Mouse (Mus musculus): ENCODE data around the gene Enox1. TPM values are rescaled to one million over a fixed set of nuclear protein-coding genes. Genes with fewer than 3 reads are reported as not detected.

The Enox1 gene
- polyA plus RNA-seq, 1 experiment from 2014 or later, result 1.9 TPM

DNA sequence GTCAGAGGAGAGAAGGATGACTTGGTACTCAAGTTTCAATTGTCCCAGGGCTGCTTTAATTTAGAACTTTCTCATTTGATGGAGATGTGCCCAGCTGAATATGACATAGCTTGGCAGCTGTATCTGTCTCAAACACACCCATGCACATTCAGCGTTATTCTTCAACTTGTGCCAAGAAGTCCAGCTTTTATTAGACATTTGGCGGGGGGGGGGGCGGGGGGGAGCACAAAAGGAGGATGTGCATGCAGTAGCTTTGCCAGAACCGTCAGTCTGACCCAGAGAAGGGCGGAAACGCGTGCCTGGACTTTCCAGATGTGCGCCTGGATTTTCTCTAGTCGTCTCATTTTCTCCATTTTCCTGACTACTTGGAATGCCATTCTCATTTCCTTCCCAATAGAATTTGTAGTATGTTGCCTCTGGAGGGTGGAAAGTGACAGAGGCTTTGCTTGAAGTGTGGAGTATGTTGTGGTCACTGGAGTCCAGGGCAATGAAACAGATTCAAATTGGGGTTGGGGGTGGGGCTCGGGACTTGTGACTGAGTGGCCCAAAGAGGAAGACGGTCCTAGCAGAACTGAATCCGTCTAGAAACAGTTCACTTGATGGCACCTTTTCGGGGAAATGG is 24.3 kb downstream of the Enox1 start:
- 57% methylated on average over 13 of the region's 13 CpGs for WGBS
- Histone ChIP-seq H3K4me2 (ENCODE audit: low read depth, low read length) (no peak overlapping the region), H3K4me3 (ENCODE audit: low read length) (no peak overlapping the region), H3K9me3 (replicated peaks; ENCODE audit: control insufficient read depth, low read length) (no peaks in the 10 kb centered on the region), H3K27ac (ENCODE audit: low read length) (no peak overlapping the region), H3K27me3 (ENCODE audit: control insufficient read depth, insufficient read depth, low read length) (no peaks in the 10 kb centered on the region), H3K9ac (ENCODE audit: low read length) (no peak overlapping the region), H3K36me3 (ENCODE audit: control insufficient read depth, insufficient read depth) (no peaks in the 10 kb centered on the region), H3K4me1 (ENCODE audit: control insufficient read depth, insufficient read depth, low read length) (peaks cover 3% of the 10 kb centered on the region; the same call in 1 of the 2 replicates)
- ATAC-seq (replicated peaks; ENCODE audit: extremely low read depth, insufficient read depth, low FRiP score), result no peak

DNA sequence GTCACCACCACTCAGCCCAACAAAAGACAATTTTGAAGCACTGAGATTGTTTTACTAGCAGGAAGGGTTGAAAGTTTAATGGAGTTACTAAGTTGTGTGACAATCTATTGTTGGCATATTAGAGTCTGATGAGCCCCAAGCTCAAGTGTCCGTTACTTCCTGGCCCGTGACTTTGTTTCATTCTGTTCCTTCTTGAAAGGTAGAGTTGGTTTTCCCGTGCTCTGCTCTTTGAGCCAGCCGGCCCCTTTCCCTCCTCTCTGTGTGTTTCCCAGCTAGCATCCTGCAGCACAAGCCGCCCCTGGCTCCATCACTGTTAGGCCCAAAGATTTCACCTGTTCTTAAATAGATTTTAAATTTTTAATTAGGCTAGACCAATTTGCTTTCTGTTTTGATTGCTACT is 26.9 kb downstream of the Enox1 start:
- Histone ChIP-seq H3K9ac (ENCODE audit: low read length) (no peak overlapping the region), H3K27ac (ENCODE audit: low read length) (no peak overlapping the region), H3K4me1 (ENCODE audit: control insufficient read depth, insufficient read depth, low read length) (peaks cover 3% of the 10 kb centered on the region; the same call in 1 of the 2 replicates), H3K36me3 (ENCODE audit: control insufficient read depth, insufficient read depth) (no peaks in the 10 kb centered on the region), H3K4me2 (ENCODE audit: low read depth, low read length) (no peak overlapping the region), H3K9me3 (replicated peaks; ENCODE audit: control insufficient read depth, low read length) (no peaks in the 10 kb centered on the region), H3K27me3 (ENCODE audit: control insufficient read depth, insufficient read depth, low read length) (no peaks in the 10 kb centered on the region), H3K4me3 (ENCODE audit: low read length) (no peak overlapping the region)
- 82% methylated on average over 5 of the region's 5 CpGs for WGBS
- no peak for ATAC-seq (replicated peaks; ENCODE audit: extremely low read depth, insufficient read depth, low FRiP score)

DNA sequence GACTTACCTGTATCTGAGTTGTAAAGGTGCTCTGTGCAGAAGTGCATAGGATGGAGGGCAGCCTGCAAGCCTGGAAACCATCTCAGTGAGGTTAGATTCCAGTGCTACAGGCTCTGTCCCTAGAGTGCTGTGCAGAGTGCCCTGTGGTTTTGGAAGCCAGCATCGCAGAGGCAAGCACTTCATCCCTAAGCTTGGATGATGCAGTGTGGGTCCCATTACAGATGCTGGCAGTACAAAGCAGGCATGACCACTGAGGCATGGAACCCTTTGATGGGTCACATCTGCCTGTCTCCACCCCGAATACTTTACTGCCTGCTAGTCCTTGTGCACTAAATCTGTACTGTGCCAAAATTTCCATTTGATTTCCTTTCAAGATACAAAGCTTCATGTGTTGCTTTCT is 33.6 kb downstream of the Enox1 start:
- H3K27me3 ChIP-seq (ENCODE audit: control insufficient read depth, insufficient read depth, low read length), result no peaks in the 10 kb centered on the region
- no peaks in the 10 kb centered on the region for H3K4me1 ChIP-seq (ENCODE audit: control insufficient read depth, insufficient read depth, low read length)
- no peak overlapping the region for H3K4me2 ChIP-seq (ENCODE audit: low read depth, low read length)
- no peaks in the 10 kb centered on the region for H3K9me3 ChIP-seq (replicated peaks; ENCODE audit: control insufficient read depth, low read length)
- no peak overlapping the region for H3K27ac ChIP-seq (ENCODE audit: low read length)
- H3K36me3 ChIP-seq (ENCODE audit: control insufficient read depth, insufficient read depth), result no peaks in the 10 kb centered on the region
- 68% methylated on average over 2 of the region's 2 CpGs for WGBS
- no peak for ATAC-seq (replicated peaks; ENCODE audit: extremely low read depth, insufficient read depth, low FRiP score)
- no peak overlapping the region for H3K9ac ChIP-seq (ENCODE audit: low read length)
- no peak overlapping the region for H3K4me3 ChIP-seq (ENCODE audit: low read length)

DNA sequence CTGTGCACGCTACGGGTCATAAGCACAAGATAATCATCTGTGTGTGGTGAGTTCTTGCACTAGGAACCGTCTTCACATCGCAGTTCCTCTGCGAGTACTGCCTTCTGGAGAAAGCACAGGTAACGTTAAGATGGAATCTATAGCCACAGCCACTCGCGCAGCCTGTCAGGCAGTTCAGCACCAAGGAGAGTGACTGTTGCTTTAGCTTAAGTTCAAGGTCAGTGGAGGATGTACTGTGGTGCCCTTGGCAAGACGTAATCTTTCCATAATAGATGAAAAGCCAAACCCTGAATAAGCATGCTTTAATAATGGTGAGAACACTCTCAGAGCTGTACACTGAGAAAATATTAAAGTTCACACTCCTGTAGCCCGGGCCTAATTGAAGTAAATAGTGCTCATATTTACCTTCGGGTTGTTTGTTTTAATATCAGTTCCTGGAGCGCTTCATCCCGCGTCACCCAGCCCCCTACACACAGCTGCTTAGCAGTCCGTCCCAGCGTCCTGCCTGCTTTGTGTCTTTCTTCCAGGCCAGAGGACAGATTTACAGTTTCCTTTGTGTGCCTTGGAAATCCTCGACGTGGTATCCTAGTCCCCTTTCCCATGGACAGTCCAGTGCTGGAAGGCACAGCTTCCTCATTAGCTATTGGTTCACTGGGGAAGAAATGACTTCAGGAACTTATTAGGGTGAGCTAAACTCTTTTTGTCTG is 38.9 kb downstream of the Enox1 start:
- no peaks in the 10 kb centered on the region for H3K27me3 ChIP-seq (ENCODE audit: control insufficient read depth, insufficient read depth, low read length)
- H3K4me2 ChIP-seq (ENCODE audit: low read depth, low read length), result no peak overlapping the region
- 51% methylated on average over 18 of the region's 18 CpGs for WGBS
- no peak overlapping the region for H3K4me3 ChIP-seq (ENCODE audit: low read length)
- H3K9ac ChIP-seq (ENCODE audit: low read length), result no peak overlapping the region
- ATAC-seq (replicated peaks; ENCODE audit: extremely low read depth, insufficient read depth, low FRiP score), result no peak
- H3K9me3 ChIP-seq (replicated peaks; ENCODE audit: control insufficient read depth, low read length), result no peaks in the 10 kb centered on the region
- H3K36me3 ChIP-seq (ENCODE audit: control insufficient read depth, insufficient read depth), result no peaks in the 10 kb centered on the region
- no peaks in the 10 kb centered on the region for H3K4me1 ChIP-seq (ENCODE audit: control insufficient read depth, insufficient read depth, low read length)
- H3K27ac ChIP-seq (ENCODE audit: low read length), result no peak overlapping the region

DNA sequence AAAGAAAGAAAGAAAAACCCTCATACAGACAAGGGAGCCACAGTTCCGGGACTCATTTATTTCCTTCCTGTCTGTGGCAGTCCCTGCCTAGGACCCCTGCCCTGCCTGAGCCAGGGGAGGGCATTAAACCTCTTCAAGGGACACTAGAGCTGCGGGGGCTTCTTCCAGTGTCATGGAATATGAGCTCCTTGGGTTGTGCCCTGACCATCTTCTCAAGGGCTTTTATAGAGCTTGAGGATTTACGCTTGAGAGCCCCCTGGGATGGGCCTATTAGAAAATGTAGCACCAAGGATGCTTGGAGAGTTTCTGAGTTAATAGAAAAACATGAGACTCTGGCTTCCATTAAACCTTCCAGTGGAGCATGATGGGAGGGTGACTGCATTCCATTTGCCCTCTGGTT is 39.7 kb downstream of the Enox1 start:
- ATAC-seq (replicated peaks; ENCODE audit: extremely low read depth, insufficient read depth, low FRiP score), result no peak
- no peaks in the 10 kb centered on the region for H3K27me3 ChIP-seq (ENCODE audit: control insufficient read depth, insufficient read depth, low read length)
- 78% methylated on average over 3 of the region's 3 CpGs for WGBS
- H3K36me3 ChIP-seq (ENCODE audit: control insufficient read depth, insufficient read depth), result no peaks in the 10 kb centered on the region
- H3K9me3 ChIP-seq (replicated peaks; ENCODE audit: control insufficient read depth, low read length), result no peaks in the 10 kb centered on the region
- H3K9ac ChIP-seq (ENCODE audit: low read length), result no peak overlapping the region
- H3K27ac ChIP-seq (ENCODE audit: low read length), result no peak overlapping the region
- H3K4me1 ChIP-seq (ENCODE audit: control insufficient read depth, insufficient read depth, low read length), result no peaks in the 10 kb centered on the region
- no peak overlapping the region for H3K4me3 ChIP-seq (ENCODE audit: low read length)
- H3K4me2 ChIP-seq (ENCODE audit: low read depth, low read length), result no peak overlapping the region

DNA sequence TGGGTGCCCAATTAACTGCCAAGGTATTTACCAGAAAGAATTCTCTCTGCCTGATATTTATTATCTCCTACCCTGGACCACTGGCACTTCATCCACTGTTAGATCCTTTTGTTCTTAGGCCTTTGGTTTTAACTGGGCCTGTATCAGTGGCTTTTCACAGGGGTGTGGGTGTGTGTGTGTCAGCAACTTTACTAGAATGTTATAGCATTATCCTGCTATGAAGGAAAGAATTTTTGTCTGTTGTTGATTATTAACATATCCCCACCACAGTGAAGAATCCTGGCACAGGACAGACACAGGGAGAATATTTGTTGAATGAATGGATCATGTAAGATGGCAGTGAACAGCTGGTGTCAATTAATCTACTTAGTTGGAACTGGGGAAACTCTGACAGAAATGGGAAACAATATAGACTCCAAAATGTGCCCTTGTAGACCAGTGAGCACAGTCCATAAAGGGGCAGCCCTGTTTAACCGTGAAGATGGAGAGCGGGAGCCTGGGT is 40.9 kb downstream of the Enox1 start:
- Histone ChIP-seq H3K9ac (ENCODE audit: low read length) (no peak overlapping the region), H3K9me3 (replicated peaks; ENCODE audit: control insufficient read depth, low read length) (no peaks in the 10 kb centered on the region), H3K27me3 (ENCODE audit: control insufficient read depth, insufficient read depth, low read length) (no peaks in the 10 kb centered on the region), H3K4me1 (ENCODE audit: control insufficient read depth, insufficient read depth, low read length) (no peaks in the 10 kb centered on the region), H3K27ac (ENCODE audit: low read length) (no peak overlapping the region), H3K4me2 (ENCODE audit: low read depth, low read length) (no peak overlapping the region), H3K4me3 (ENCODE audit: low read length) (no peak overlapping the region), H3K36me3 (ENCODE audit: control insufficient read depth, insufficient read depth) (no peaks in the 10 kb centered on the region)
- no peak for ATAC-seq (replicated peaks; ENCODE audit: extremely low read depth, insufficient read depth, low FRiP score)
- WGBS, result 74% methylated on average over 2 of the region's 2 CpGs

DNA sequence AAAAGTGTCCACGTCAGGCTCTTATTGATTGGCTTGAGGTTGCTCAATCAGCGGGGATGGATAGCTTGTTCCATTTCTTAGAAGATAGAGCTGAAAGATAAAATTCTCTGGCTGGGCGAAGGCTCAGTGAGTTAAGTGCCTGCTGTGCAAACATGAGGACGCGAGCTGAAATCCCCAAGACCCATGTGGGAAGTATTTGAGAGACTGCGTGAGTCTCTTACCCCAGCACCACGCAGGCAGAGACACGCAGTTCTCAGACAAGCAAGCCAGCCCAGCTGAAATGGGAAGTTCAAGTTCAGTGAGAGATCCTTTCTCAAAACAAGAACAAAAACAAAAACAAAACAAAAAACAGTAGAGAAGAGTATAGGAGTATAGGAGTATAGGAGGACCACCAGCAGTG is 54.3 kb downstream of the Enox1 start:
- no peak for ATAC-seq (replicated peaks; ENCODE audit: extremely low read depth, insufficient read depth, low FRiP score)
- H3K4me3 ChIP-seq (ENCODE audit: low read length), result no peak overlapping the region
- WGBS, result 74% methylated on average over 8 of the region's 8 CpGs
- no peaks in the 10 kb centered on the region for H3K36me3 ChIP-seq (ENCODE audit: control insufficient read depth, insufficient read depth)
- H3K9ac ChIP-seq (ENCODE audit: low read length), result no peak overlapping the region
- no peak overlapping the region for H3K4me2 ChIP-seq (ENCODE audit: low read depth, low read length)
- H3K27me3 ChIP-seq (ENCODE audit: control insufficient read depth, insufficient read depth, low read length), result no peaks in the 10 kb centered on the region
- H3K4me1 ChIP-seq (ENCODE audit: control insufficient read depth, insufficient read depth, low read length), result no peaks in the 10 kb centered on the region
- H3K9me3 ChIP-seq (replicated peaks; ENCODE audit: control insufficient read depth, low read length), result no peaks in the 10 kb centered on the region
- H3K27ac ChIP-seq (ENCODE audit: low read length), result no peak overlapping the region

DNA sequence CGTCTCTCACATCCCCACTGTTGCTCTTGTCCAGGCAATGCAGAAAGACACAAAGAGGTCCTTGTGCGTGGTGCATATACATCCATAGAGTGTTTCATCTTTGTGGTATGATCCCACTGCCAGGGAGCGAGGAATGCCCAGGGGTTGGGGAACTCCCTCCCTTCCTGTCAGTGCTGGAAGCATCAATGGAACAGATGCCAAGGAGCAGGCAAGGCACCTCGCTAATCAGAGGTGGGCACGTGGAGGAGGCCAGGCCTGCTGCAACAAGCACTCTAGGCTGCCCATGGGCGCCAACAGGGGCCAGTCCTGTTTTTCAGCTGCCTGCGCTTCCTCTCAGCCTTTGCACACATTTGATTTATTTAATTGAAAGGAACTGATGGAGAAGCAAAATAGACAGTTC is 56.6 kb downstream of the Enox1 start:
- no peak overlapping the region for H3K4me3 ChIP-seq (ENCODE audit: low read length)
- H3K9me3 ChIP-seq (replicated peaks; ENCODE audit: control insufficient read depth, low read length), result no peaks in the 10 kb centered on the region
- ATAC-seq (replicated peaks; ENCODE audit: extremely low read depth, insufficient read depth, low FRiP score), result no peak
- 72% methylated on average over 7 of the region's 7 CpGs for WGBS
- H3K27ac ChIP-seq (ENCODE audit: low read length), result no peak overlapping the region
- no peak overlapping the region for H3K4me2 ChIP-seq (ENCODE audit: low read depth, low read length)
- H3K27me3 ChIP-seq (ENCODE audit: control insufficient read depth, insufficient read depth, low read length), result no peaks in the 10 kb centered on the region
- no peaks in the 10 kb centered on the region for H3K36me3 ChIP-seq (ENCODE audit: control insufficient read depth, insufficient read depth)
- no peaks in the 10 kb centered on the region for H3K4me1 ChIP-seq (ENCODE audit: control insufficient read depth, insufficient read depth, low read length)
- no peak overlapping the region for H3K9ac ChIP-seq (ENCODE audit: low read length)

DNA sequence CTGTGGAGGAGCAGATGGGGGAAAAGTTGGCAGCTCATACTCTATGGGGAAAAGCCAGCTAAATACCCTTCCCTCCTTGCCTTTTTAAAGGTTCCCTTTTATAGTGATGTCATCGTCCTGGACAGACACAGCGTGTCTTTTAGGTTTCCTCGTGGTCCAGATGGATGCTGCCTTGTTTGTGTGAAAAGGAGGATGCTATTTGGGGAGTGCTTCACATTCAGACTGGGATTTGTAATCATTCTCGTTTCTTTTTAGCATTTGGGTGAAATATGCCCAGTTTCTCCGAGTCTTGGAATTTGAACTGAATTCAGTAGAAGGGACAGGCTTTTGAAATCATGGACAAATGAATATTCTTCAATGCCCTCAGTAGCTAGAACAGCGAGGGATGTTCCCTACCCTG is 58.3 kb downstream of the Enox1 start:
- Histone ChIP-seq H3K27ac (ENCODE audit: low read length) (no peak overlapping the region), H3K4me1 (ENCODE audit: control insufficient read depth, insufficient read depth, low read length) (no peaks in the 10 kb centered on the region), H3K4me3 (ENCODE audit: low read length) (no peak overlapping the region), H3K27me3 (ENCODE audit: control insufficient read depth, insufficient read depth, low read length) (no peaks in the 10 kb centered on the region), H3K9me3 (replicated peaks; ENCODE audit: control insufficient read depth, low read length) (no peaks in the 10 kb centered on the region), H3K4me2 (ENCODE audit: low read depth, low read length) (no peak overlapping the region), H3K36me3 (ENCODE audit: control insufficient read depth, insufficient read depth) (no peaks in the 10 kb centered on the region), H3K9ac (ENCODE audit: low read length) (no peak overlapping the region)
- WGBS, result 87% methylated on average over 6 of the region's 6 CpGs
- no peak for ATAC-seq (replicated peaks; ENCODE audit: extremely low read depth, insufficient read depth, low FRiP score)
